Mouse (Mus musculus) heart, postnatal 4 days (tissue): ENCODE measurements around the gene Hnf4a. TPM values are rescaled to one million over a fixed set of nuclear protein-coding genes. Genes with fewer than 3 reads are reported as not detected.
"Not testable (repeated sequence)": the region's sequence is repeated elsewhere in the genome, so short reads cannot be mapped to it uniquely, and the experiment has no call there.

Experiments used
- DNase-seq: peaks from one replicate; pipeline ENCODE4 v3.0.0; 2021
- total RNA-seq, 2 experiments: library from RNA; stranded (reverse); gene quantifications; 2 replicates each; pipeline ENCODE4 v1.2.3; 2021

Gene Hnf4a
- total RNA-seq, 2 experiments from 2014 or later: not detected

GRCm38 (mm10) chr2:163595119-163595518 is 88.5 kb downstream of the Hnf4a start:
- DNase-seq: no peak

GRCm38 (mm10) chr2:163596057-163596872 is 89.7 kb downstream of the Hnf4a start:
- peak; percentile 65 for DNase-seq

GRCm38 (mm10) chr2:163596873-163597155 is 90.2 kb downstream of the Hnf4a start:
- DNase-seq: no peak

GRCm38 (mm10) chr2:163597661-163598060 is 91.1 kb downstream of the Hnf4a start:
- peak; percentile 67 for DNase-seq

GRCm38 (mm10) chr2:163599226-163599625 is 92.6 kb downstream of the Hnf4a start:
- peak; percentile 84 for DNase-seq

- no peak for DNase-seq
Measured at GRCm38 (mm10) chr2:163601066-163601465, 94.5 kb downstream of the Hnf4a start.

GRCm38 (mm10) chr2:163601712-163602100 is 95.1 kb downstream of the Hnf4a start:
- DNase-seq: no peak

GRCm38 (mm10) chr2:163602101-163602971 is 95.7 kb downstream of the Hnf4a start, which contains the start of gene Ttpal:
Gene Ttpal (plus strand): TSS chr2:163602314.
- peak; percentile 90 for DNase-seq

- no peak for DNase-seq
Measured at GRCm38 (mm10) chr2:163606161-163606560, 99.6 kb downstream of the Hnf4a start.

GRCm38 (mm10) chr2:163608008-163608407 is 101.4 kb downstream of the Hnf4a start:
- no peak for DNase-seq

- no peak for DNase-seq
Measured at GRCm38 (mm10) chr2:163609281-163609975, 102.8 kb downstream of the Hnf4a start.

- no peak for DNase-seq
Measured at GRCm38 (mm10) chr2:163611176-163611575, 104.6 kb downstream of the Hnf4a start.

GRCm38 (mm10) chr2:163613206-163613605 is 106.6 kb downstream of the Hnf4a start:
- no peak for DNase-seq

- DNase-seq: no peak
Measured at GRCm38 (mm10) chr2:163613990-163614389, 107.4 kb downstream of the Hnf4a start.

- no peak for DNase-seq
Measured at GRCm38 (mm10) chr2:163615401-163615800, 108.8 kb downstream of the Hnf4a start.

GRCm38 (mm10) chr2:163615906-163616651 is 109.5 kb downstream of the Hnf4a start:
- DNase-seq: no peak

- DNase-seq: no peak
Measured at GRCm38 (mm10) chr2:163616652-163617227, 110.1 kb downstream of the Hnf4a start.

- no peak for DNase-seq
Measured at GRCm38 (mm10) chr2:163617232-163617863, 110.7 kb downstream of the Hnf4a start.

- no peak for DNase-seq
Measured at GRCm38 (mm10) chr2:163617874-163618273, 111.3 kb downstream of the Hnf4a start.

- no peak for DNase-seq
Measured at GRCm38 (mm10) chr2:163620451-163620850, 113.8 kb downstream of the Hnf4a start.

- DNase-seq: not testable (repeated sequence)
Measured at GRCm38 (mm10) chr2:163621401-163621800, 114.8 kb downstream of the Hnf4a start.
